Mouse (Mus musculus) E14TG2a.4 (cell line): ENCODE measurements around the gene Dpp9.
A peak's percentile ranks its signal among the peaks of the same experiment; 100 is the strongest.
"Not testable (repeated sequence)": the region's sequence is repeated elsewhere in the genome, so short reads cannot be mapped to it uniquely, and the experiment has no call there.

Experiments
- H3K27me3 ChIP-seq: 2 replicates; pipeline ENCODE4 v1.6.1; 2014; ENCODE audit warnings: low read length, control low read depth; ENCODE audit not compliant: insufficient read depth
- H3K36me3 ChIP-seq: 2 replicates; pipeline ENCODE4 v1.6.1; 2014; ENCODE audit warnings: low read length, control low read depth; ENCODE audit not compliant: insufficient read depth
- H3K4me1 ChIP-seq: replicated peaks from 2 replicates; pipeline ENCODE4 v1.6.1; 2014; ENCODE audit warnings: low read depth, low read length, control low read depth
- H3K4me3 ChIP-seq: replicated peaks from 2 replicates; pipeline ENCODE4 v1.5.1; 2014; ENCODE audit warnings: mild to moderate bottlenecking, low read length
- H3K9me3 ChIP-seq: 2 replicates; pipeline ENCODE4 v1.6.1; 2014; ENCODE audit warnings: low read length, control low read depth
- CTCF ChIP-seq: conservative IDR thresholded peaks from 2 replicates; pipeline ENCODE4 v1.5.1; 2014; ENCODE audit warnings: low read length
- NANOG ChIP-seq: IDR thresholded peaks from 2 replicates; pipeline ENCODE4 v1.6.1; 2014; ENCODE audit warnings: borderline replicate concordance, low read length, mixed read lengths
- POU5F1 ChIP-seq: IDR thresholded peaks from 2 replicates; pipeline ENCODE4 v1.6.1; 2014; ENCODE audit warnings: low read length, borderline replicate concordance

Dpp9 gene

DNA sequence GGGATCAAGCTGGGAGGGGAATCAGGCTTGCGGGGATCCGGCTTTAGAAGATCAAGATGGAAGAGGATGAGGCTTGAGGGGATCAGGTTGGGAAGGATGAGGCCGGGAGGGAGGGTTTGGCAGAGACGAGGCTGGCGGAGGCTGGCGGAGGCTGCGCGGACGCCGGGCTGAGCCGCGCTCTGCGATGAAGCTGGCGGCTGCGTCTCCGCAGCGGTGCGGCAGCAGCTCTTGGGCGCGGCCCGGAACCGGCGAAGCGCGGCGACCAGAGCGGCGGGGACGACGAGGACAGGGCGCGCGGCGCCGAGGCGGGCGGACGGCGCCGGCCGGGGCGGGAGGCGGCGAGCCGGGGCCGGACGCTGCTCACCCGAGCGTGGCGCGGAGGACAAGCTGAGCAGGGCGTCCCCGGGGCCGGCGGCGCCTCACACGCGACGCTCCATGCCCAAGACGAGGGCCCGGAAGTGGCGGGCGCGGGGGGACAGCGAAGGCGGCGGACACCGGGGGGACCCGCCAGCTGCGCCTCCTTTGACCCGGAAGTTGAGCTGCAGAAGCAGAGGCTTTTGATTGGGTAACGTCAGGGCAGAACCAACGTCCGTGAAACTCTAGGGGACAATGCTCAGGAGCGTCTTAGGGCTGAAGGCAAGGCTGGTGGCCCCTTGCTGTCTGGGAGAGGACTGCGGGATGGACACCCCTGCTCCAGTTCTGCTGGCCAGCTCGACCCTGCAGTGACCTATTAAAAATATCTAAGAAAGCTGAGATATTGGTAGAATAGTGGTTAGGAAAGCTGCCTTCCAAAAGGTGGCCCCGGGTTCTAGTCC is at the start of gene Dpp9:
Gene Dpp9, minus strand, starts transcription at position 529 of the 815 bp plus-strand sequence.
- Histone ChIP-seq H3K27me3 (no peaks in the 10 kb centered on the region), H3K36me3 (peaks cover 25% of the 10 kb centered on the region), H3K4me3 (peak within 1 kb of the TSS; percentile 89), H3K4me1 (peaks cover 35% of the 10 kb centered on the region), H3K9me3 (no peaks in the 10 kb centered on the region)
- no peak for TF ChIP-seq POU5F1
- TF ChIP-seq NANOG = no peak
- no peak for TF ChIP-seq CTCF

DNA sequence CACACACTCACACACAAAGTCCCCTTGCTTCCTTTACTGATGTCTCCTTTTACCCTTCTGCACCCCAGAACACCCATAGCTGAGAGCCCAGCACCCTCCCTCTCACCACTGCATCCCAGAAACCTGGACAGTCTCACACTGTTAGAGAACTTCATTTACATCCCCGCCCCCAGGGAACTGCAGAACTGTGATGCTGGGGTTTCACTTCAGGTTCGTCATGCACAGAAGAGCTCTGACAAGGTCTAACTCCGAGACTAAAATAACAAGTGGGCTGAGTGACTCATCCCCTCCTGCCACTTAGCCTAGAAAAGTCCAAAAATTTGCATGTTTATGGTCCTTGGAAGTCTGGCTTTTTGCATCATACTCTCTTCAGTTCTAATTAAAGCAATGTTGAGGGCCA is 47.6 kb upstream of the Dpp9 start:
- H3K9me3 ChIP-seq = no peaks in the 10 kb centered on the region
- no peaks in the 10 kb centered on the region for H3K27me3 ChIP-seq
- no peak for TF ChIP-seq CTCF
- no peak for TF ChIP-seq NANOG
- no peak for TF ChIP-seq POU5F1

DNA sequence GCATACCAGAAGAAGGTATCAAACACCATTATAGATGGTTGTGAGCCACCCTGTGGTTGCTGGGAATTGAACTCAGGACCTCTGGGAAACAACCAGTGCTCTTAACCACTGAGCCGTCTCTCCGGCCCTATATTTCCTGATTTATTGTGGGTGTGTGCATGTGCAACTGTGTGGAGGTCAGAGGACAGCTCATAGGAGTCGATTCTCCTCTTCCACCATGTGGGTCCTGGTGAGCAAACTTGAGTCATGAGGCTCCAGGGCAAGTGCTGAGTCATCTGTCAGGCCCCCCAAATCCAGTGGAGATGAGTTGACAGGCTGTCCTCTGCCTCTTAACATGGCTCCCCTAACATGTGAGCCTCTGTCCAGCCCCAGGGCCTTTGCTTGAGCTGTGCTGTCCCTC is 47.2 kb upstream of the Dpp9 start:
- peaks cover 41% of the 10 kb centered on the region for H3K36me3 ChIP-seq
- H3K4me3 ChIP-seq = no peak overlapping the region
- TF ChIP-seq POU5F1 = no peak
- no peak for TF ChIP-seq CTCF
- no peak for TF ChIP-seq NANOG
- peaks cover 76% of the 10 kb centered on the region for H3K4me1 ChIP-seq
- H3K9me3 ChIP-seq = no peaks in the 10 kb centered on the region
- no peaks in the 10 kb centered on the region for H3K27me3 ChIP-seq

More for the DNA sequence above, 47.6 kb upstream of the Dpp9 start:
- peaks cover 41% of the 10 kb centered on the region for H3K36me3 ChIP-seq
- H3K4me3 ChIP-seq = no peak overlapping the region
- peaks cover 73% of the 10 kb centered on the region for H3K4me1 ChIP-seq

DNA sequence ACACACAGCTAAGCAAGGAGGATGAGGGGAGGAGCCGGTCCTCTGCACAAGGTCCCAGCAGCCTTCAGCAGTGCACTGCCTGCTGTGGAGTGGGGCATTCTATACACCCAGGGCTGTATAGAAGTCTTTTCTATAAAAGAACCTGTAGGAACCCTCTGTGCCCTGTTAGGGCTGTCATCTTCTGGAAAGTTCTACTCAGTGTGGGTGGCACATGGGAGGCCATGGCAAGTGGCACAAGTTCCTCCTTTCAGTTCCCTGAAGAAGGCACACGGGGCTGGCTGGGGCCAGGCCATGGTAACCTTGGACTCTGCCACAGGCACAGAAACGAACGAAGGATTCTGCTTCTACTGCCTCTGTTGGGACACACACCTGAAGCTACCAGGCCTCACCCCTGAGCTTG is 46.3 kb upstream of the Dpp9 start:
- Histone ChIP-seq H3K9me3 (no peaks in the 10 kb centered on the region), H3K36me3 (peaks cover 42% of the 10 kb centered on the region), H3K4me3 (no peak overlapping the region), H3K4me1 (peaks cover 76% of the 10 kb centered on the region), H3K27me3 (no peaks in the 10 kb centered on the region)
- TF ChIP-seq POU5F1 (no peak), CTCF (no peak), NANOG (no peak)

DNA sequence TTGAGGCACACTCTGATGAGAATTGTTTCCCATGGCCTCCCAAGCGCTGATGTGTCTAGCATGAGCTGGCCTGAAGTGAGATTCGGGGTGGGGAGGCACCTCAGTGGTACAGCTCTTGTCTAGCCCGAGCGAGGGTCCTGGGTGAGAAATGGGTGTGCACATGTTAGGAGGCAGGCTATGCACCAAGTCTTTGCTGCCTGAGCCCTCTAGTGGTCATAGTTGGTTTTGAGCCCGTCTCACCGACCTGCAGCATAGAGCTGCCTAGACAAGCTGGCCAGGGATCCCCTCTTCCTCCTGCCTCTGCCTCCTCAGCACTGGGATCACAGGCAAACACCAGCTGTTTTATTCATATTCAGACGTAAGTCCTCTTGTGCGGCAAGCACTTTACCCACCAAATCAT is 45.3 kb upstream of the Dpp9 start:
- H3K36me3 ChIP-seq = peaks cover 51% of the 10 kb centered on the region

DNA sequence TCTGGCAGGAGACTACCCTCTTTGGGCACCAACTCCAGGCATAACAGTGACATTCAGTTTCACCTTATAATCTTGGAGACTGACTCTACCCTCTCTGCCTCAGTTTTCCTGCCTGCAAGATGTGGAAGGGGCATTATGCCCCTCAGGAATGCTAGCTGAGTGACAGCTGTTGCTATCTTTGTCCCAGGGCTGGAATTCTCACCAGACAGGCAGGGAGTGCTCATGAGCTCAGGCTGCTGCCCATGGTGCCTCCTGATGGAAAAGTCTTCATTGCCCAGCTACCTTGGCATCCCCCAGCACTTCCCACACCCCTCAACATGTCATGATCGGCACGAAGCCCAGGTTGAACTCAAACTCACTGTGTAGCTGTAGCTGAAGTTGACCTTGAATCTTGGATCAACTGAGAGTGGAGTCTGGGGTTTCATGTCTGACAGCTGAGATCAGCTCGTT is 44.0 kb upstream of the Dpp9 start:
- Histone ChIP-seq H3K27me3 (no peaks in the 10 kb centered on the region), H3K4me3 (no peak overlapping the region), H3K4me1 (peaks cover 88% of the 10 kb centered on the region), H3K9me3 (no peaks in the 10 kb centered on the region), H3K36me3 (peaks cover 65% of the 10 kb centered on the region)
- TF ChIP-seq NANOG (no peak), POU5F1 (no peak), CTCF (no peak)

More for the DNA sequence above, 45.3 kb upstream of the Dpp9 start:
- Histone ChIP-seq H3K9me3 (no peaks in the 10 kb centered on the region), H3K4me1 (peaks cover 78% of the 10 kb centered on the region), H3K4me3 (no peak overlapping the region), H3K27me3 (no peaks in the 10 kb centered on the region)
- TF ChIP-seq POU5F1 = no peak
- TF ChIP-seq NANOG = no peak
- peak; percentile 88 for TF ChIP-seq CTCF

DNA sequence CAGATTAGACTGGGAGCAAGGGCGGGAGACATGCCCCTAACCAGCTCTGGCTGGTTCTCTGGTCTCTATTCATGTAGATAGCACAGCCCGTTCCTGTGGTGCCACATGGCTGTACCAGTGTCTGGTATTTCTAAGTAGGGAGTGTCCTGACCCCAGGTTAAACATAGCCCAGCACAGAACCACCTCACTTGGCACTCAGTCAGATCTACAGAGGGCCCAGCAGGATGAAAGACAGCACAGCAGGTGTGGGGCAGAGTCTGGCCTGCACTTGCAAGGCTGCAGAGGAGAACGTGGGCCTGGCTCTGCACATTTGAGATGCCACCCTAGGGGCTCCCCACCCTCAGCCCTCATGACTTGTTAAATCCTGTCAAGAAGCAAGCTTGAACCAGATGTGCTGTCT is 42.5 kb upstream of the Dpp9 start:
- Histone ChIP-seq H3K36me3 (peaks cover 67% of the 10 kb centered on the region), H3K9me3 (no peaks in the 10 kb centered on the region), H3K4me3 (peak overlapping the region; percentile 29), H3K4me1 (peaks cover 82% of the 10 kb centered on the region), H3K27me3 (no peaks in the 10 kb centered on the region)
- TF ChIP-seq POU5F1 = no peak
- TF ChIP-seq NANOG = no peak
- TF ChIP-seq CTCF = no peak

DNA sequence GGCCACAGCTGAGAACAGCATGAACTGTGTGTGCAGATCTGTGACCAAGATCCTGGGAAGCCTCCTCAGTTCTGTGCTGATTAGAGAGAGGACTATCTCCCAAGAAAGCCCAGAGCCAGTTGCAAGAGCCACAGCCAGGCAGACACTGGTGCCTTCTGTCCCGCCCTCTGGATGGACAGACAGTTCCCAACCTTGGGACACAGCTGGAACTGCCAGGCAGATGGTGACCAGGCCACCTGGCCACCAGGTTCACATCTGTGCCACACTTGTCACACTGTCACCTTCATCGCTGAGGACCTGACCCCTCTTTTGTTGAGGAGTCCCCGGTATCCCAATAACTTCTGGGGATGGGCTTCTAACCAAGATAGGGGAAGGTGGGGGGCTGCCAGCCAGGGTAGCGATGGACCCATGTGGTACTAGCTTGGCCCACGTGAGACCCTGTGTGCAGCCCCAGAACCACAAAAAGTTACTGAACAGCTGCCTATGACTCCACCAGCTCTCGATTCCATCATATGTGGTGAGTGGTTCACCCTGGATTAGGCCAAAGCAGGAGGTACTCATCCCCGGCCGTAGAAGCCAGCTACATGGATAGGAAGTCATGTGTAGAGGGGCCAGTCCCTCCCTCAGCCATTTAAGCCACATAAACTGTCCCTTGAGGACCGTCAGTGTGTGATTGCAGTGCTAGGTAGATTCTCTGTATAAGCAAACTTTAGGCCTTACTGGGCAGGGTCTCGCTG is 40.8 kb upstream of the Dpp9 start:
- peaks cover 77% of the 10 kb centered on the region for H3K4me1 ChIP-seq
- no peaks in the 10 kb centered on the region for H3K27me3 ChIP-seq
- H3K36me3 ChIP-seq = peaks cover 60% of the 10 kb centered on the region
- no peaks in the 10 kb centered on the region for H3K9me3 ChIP-seq
- peak overlapping the region; percentile 92 for H3K4me3 ChIP-seq
- TF ChIP-seq POU5F1 = no peak
- no peak for TF ChIP-seq NANOG
- TF ChIP-seq CTCF = no peak

DNA sequence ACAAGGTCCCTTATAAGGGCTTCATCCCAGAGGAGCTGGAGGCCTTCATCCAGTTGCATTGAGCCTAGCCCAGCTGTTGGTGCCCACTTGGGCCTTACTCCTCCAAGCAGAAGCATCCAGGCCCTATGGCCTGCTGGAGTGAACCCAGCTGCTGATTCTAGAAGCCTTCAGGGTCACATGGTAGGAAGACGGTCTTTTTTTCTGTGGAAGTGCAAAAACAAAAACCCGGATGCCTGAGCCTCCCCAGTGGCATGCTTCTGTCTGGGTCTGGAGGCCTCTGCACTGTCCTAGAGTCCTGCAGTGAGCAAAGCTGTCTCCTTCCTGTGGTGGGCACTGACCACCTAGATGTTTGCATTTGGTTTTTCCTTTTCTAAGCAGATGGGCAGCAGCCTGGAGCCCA is 40.1 kb upstream of the Dpp9 start:
- Histone ChIP-seq H3K4me1 (peaks cover 72% of the 10 kb centered on the region), H3K4me3 (peak overlapping the region; percentile 92), H3K36me3 (peaks cover 60% of the 10 kb centered on the region)
- H3K9me3 ChIP-seq, H3K27me3 ChIP-seq: not testable (repeated sequence)

DNA sequence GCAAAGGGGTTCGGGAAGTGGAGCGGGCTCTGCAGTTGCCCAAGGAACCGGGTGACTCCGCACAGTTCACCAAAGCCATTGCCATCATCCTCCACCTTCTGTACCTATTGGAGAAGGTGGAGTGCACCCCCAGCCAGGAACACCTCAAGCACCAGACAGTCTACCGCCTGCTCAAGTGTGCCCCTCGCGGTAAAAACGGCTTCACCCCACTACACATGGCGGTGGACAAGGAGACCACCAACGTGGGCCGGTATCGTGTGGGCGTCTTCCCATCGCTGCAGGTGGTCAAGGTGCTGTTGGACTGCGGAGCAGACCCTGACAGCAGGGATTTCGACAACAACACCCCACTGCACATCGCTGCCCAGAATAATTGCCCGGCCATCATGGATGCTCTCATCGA is 39.6 kb upstream of the Dpp9 start:
- H3K27me3 ChIP-seq = not testable (repeated sequence)
- Histone ChIP-seq H3K4me1 (peaks cover 70% of the 10 kb centered on the region), H3K4me3 (peak overlapping the region; percentile 92)

More for the DNA sequence above, 39.6 kb upstream of the Dpp9 start:
- H3K36me3 ChIP-seq = peaks cover 58% of the 10 kb centered on the region
- not testable (repeated sequence) for H3K9me3 ChIP-seq
